Mouse (Mus musculus): ENCODE data around the gene Ndufb3. TPM values are rescaled to one million over a fixed set of nuclear protein-coding genes. Genes with fewer than 3 reads are reported as not detected.
A peak's percentile ranks its signal among the peaks of the same experiment; 100 is the strongest.
"Not testable (repeated sequence)": the region's sequence is repeated elsewhere in the genome, so short reads cannot be mapped to it uniquely, and the experiment has no call there.

Gene Ndufb3
- polyA plus RNA-seq (2012; rRNA removed) = 242 and 268 TPM in 2 replicates

- TF ChIP-seq POLR2A (IDR thresholded peaks at IDR 0.05; ENCODE audit: borderline replicate concordance, insufficient read depth, low read length) (peak; percentile 65), CTCF (IDR thresholded peaks at IDR 0.05; ENCODE audit: borderline replicate concordance, insufficient read depth, low read depth, low read length) (no peak)
- no peaks in the 10 kb centered on the region for H3K27me3 ChIP-seq (ENCODE audit: control insufficient read depth, insufficient read depth, low read length)
- WGBS = under 1% methylated on average over 41 of the region's 41 CpGs
- H3K27ac ChIP-seq (ENCODE audit: insufficient read depth, low read length) = peak within 1 kb of the TSS; percentile 87
- H3K4me1 ChIP-seq (ENCODE audit: control insufficient read depth, insufficient read depth, low read length) = no peaks in the 10 kb centered on the region
- peak; percentile 94 for DNase-seq
- peak within 1 kb of the TSS; percentile 89 for H3K4me3 ChIP-seq (replicated peaks; ENCODE audit: insufficient read depth, low read depth, low read length)
Measured at GRCm38 (mm10) chr1:58586171-58586997, at the start of gene Ndufb3, which contains the start of gene Fam126b. TSS of gene Ndufb3 (plus strand) at chr1:58586384. TSS of gene Fam126b (minus strand) at chr1:58586323.

- no peak overlapping the region for H3K4me3 ChIP-seq (replicated peaks; ENCODE audit: insufficient read depth, low read depth, low read length)
- no peak for DNase-seq
- H3K27ac ChIP-seq (ENCODE audit: insufficient read depth, low read length) = no peak overlapping the region
- H3K27me3 ChIP-seq (ENCODE audit: control insufficient read depth, insufficient read depth, low read length) = no peaks in the 10 kb centered on the region
- TF ChIP-seq CTCF (IDR thresholded peaks at IDR 0.05; ENCODE audit: borderline replicate concordance, insufficient read depth, low read depth, low read length) = no peak
- TF ChIP-seq POLR2A (IDR thresholded peaks at IDR 0.05; ENCODE audit: borderline replicate concordance, insufficient read depth, low read length) = no peak
- H3K4me1 ChIP-seq (ENCODE audit: control insufficient read depth, insufficient read depth, low read length) = no peaks in the 10 kb centered on the region
- 73% methylated on average over 1 of the region's 1 CpGs for WGBS
Measured at GRCm38 (mm10) chr1:58541386-58541785, 44.8 kb upstream of the Ndufb3 start.

GRCm38 (mm10) chr1:58560370-58560769 is 25.8 kb upstream of the Ndufb3 start:
- not testable (repeated sequence) for H3K27me3 ChIP-seq (ENCODE audit: control insufficient read depth, insufficient read depth, low read length); H3K4me1 ChIP-seq (ENCODE audit: control insufficient read depth, insufficient read depth, low read length); H3K4me3 ChIP-seq (replicated peaks; ENCODE audit: insufficient read depth, low read depth, low read length); H3K27ac ChIP-seq (ENCODE audit: insufficient read depth, low read length); DNase-seq
- 95% methylated on average over 6 of the region's 6 CpGs for WGBS

GRCm38 (mm10) chr1:58562455-58562854 is 23.7 kb upstream of the Ndufb3 start:
- TF ChIP-seq CTCF (IDR thresholded peaks at IDR 0.05; ENCODE audit: borderline replicate concordance, insufficient read depth, low read depth, low read length) (peak; percentile 34; the same call in 1 of the 2 replicates), POLR2A (IDR thresholded peaks at IDR 0.05; ENCODE audit: borderline replicate concordance, insufficient read depth, low read length) (no peak)
- Histone ChIP-seq H3K27ac (ENCODE audit: insufficient read depth, low read length) (no peak overlapping the region), H3K4me1 (ENCODE audit: control insufficient read depth, insufficient read depth, low read length) (no peaks in the 10 kb centered on the region), H3K27me3 (ENCODE audit: control insufficient read depth, insufficient read depth, low read length) (no peaks in the 10 kb centered on the region), H3K4me3 (replicated peaks; ENCODE audit: insufficient read depth, low read depth, low read length) (no peak overlapping the region)
- WGBS = 91% methylated on average over 1 of the region's 1 CpGs
- peak; percentile 30 to 32 for DNase-seq

GRCm38 (mm10) chr1:58564981-58565380 is 21.2 kb upstream of the Ndufb3 start:
- H3K27ac ChIP-seq (ENCODE audit: insufficient read depth, low read length) = no peak overlapping the region
- no peak for DNase-seq
- no peak overlapping the region for H3K4me3 ChIP-seq (replicated peaks; ENCODE audit: insufficient read depth, low read depth, low read length)
- TF ChIP-seq POLR2A (IDR thresholded peaks at IDR 0.05; ENCODE audit: borderline replicate concordance, insufficient read depth, low read length) = no peak
- no peak for TF ChIP-seq CTCF (IDR thresholded peaks at IDR 0.05; ENCODE audit: borderline replicate concordance, insufficient read depth, low read depth, low read length)
- no peaks in the 10 kb centered on the region; the same call in 1 of the 2 replicates for H3K4me1 ChIP-seq (ENCODE audit: control insufficient read depth, insufficient read depth, low read length)
- H3K27me3 ChIP-seq (ENCODE audit: control insufficient read depth, insufficient read depth, low read length) = no peaks in the 10 kb centered on the region
- 84% methylated on average over 5 of the region's 5 CpGs for WGBS

- no peak for TF ChIP-seq POLR2A (IDR thresholded peaks at IDR 0.05; ENCODE audit: borderline replicate concordance, insufficient read depth, low read length)
- TF ChIP-seq CTCF (IDR thresholded peaks at IDR 0.05; ENCODE audit: borderline replicate concordance, insufficient read depth, low read depth, low read length) = no peak
- Histone ChIP-seq H3K27ac (ENCODE audit: insufficient read depth, low read length) (no peak overlapping the region), H3K27me3 (ENCODE audit: control insufficient read depth, insufficient read depth, low read length) (no peaks in the 10 kb centered on the region), H3K4me3 (replicated peaks; ENCODE audit: insufficient read depth, low read depth, low read length) (no peak overlapping the region), H3K4me1 (ENCODE audit: control insufficient read depth, insufficient read depth, low read length) (no peaks in the 10 kb centered on the region; the same call in 1 of the 2 replicates)
- DNase-seq = no peak
Measured at GRCm38 (mm10) chr1:58566621-58567020, 19.6 kb upstream of the Ndufb3 start.

GRCm38 (mm10) chr1:58568456-58569130 is 17.6 kb upstream of the Ndufb3 start:
- H3K27ac ChIP-seq (ENCODE audit: insufficient read depth, low read length) = no peak overlapping the region
- H3K4me1 ChIP-seq (ENCODE audit: control insufficient read depth, insufficient read depth, low read length) = no peaks in the 10 kb centered on the region; the same call in 1 of the 2 replicates
- peak in 1 of 2 experiments; percentile 17 for DNase-seq
- no peak overlapping the region for H3K4me3 ChIP-seq (replicated peaks; ENCODE audit: insufficient read depth, low read depth, low read length)
- no peak for TF ChIP-seq POLR2A (IDR thresholded peaks at IDR 0.05; ENCODE audit: borderline replicate concordance, insufficient read depth, low read length)
- no peak for TF ChIP-seq CTCF (IDR thresholded peaks at IDR 0.05; ENCODE audit: borderline replicate concordance, insufficient read depth, low read depth, low read length)
- no peaks in the 10 kb centered on the region for H3K27me3 ChIP-seq (ENCODE audit: control insufficient read depth, insufficient read depth, low read length)

GRCm38 (mm10) chr1:58570437-58570836 is 15.7 kb upstream of the Ndufb3 start:
- no peak for DNase-seq
- H3K27ac ChIP-seq (ENCODE audit: insufficient read depth, low read length) = no peak overlapping the region
- no peaks in the 10 kb centered on the region for H3K27me3 ChIP-seq (ENCODE audit: control insufficient read depth, insufficient read depth, low read length)
- H3K4me1 ChIP-seq (ENCODE audit: control insufficient read depth, insufficient read depth, low read length) = no peaks in the 10 kb centered on the region; the same call in 1 of the 2 replicates
- 71% methylated on average over 4 of the region's 4 CpGs for WGBS
- H3K4me3 ChIP-seq (replicated peaks; ENCODE audit: insufficient read depth, low read depth, low read length) = no peak overlapping the region
- TF ChIP-seq POLR2A (IDR thresholded peaks at IDR 0.05; ENCODE audit: borderline replicate concordance, insufficient read depth, low read length) = no peak
- TF ChIP-seq CTCF (IDR thresholded peaks at IDR 0.05; ENCODE audit: borderline replicate concordance, insufficient read depth, low read depth, low read length) = no peak
